Mouse (Mus musculus) heart, postnatal 10 days (tissue): Measurements from ENCODE around the gene Syn3. TPM values are rescaled to one million over a fixed set of nuclear protein-coding genes. Genes with fewer than 3 reads are reported as not detected.
A peak's percentile ranks its signal among the peaks of the same experiment; 100 is the strongest.

ENCODE experiments used
- DNase-seq, 2 experiments: peaks; one replicate each; pipeline ENCODE4 v3.0.0; 2021
- intact Hi-C: fragments of 180-260 bp; cut with DNase I; formaldehyde crosslinking; loops from one replicate; pipeline ENCODE4 v1.15.1; 2025
- total RNA-seq, 2 experiments: library from RNA; stranded (reverse); gene quantifications; 2 replicates each; pipeline ENCODE4 v1.2.3; 2021

The Syn3 gene
- total RNA-seq, 2 experiments from 2014 or later: 0.62 to 0.79 TPM

- DNase-seq: no peak
- intact Hi-C loops: no loop called here
These were observed 427.9 kb downstream of the Syn3 start for GRCm38 (mm10) chr10:86070751-86071150.

GRCm38 (mm10) chr10:86069341-86069740, 429.4 kb downstream of the Syn3 start:
- no peak for DNase-seq
- intact Hi-C loops: loop anchor here (5.0 kb wide), 2 partner anchors 88 to 113 kb away; no protein-coding TSS in a partner anchor

- DNase-seq: no peak
- intact Hi-C loops: loop anchor here (5.0 kb wide), 2 partner anchors 89 to 114 kb away; no protein-coding TSS in a partner anchor
These were observed 430.8 kb downstream of the Syn3 start for GRCm38 (mm10) chr10:86067911-86068310.

- intact Hi-C loops: loop anchor here (5.0 kb wide), 2 partner anchors 91 to 116 kb away; no protein-coding TSS in a partner anchor
- no peak for DNase-seq
These were observed 432.0 kb downstream of the Syn3 start for GRCm38 (mm10) chr10:86066651-86067050.

GRCm38 (mm10) chr10:86065661-86066060, 433.0 kb downstream of the Syn3 start:
- intact Hi-C loops: loop anchor here (1.0 to 5.0 kb wide), 4 partner anchors 92 to 398 kb away; no protein-coding TSS in a partner anchor

GRCm38 (mm10) chr10:86064937-86065336, 433.8 kb downstream of the Syn3 start:
- intact Hi-C loops: loop anchor here (1.0 to 5.0 kb wide), 5 partner anchors 92 to 398 kb away; no protein-coding TSS in a partner anchor
- peak; percentile 89 to 90 for DNase-seq

More at GRCm38 (mm10) chr10:86065661-86066060, 433.0 kb downstream of the Syn3 start:
- no peak for DNase-seq

- DNase-seq: no peak
- intact Hi-C loops: loop anchor here (5.0 kb wide), 1 partner anchor 96 kb away; no protein-coding TSS in a partner anchor
These were observed 435.7 kb downstream of the Syn3 start for GRCm38 (mm10) chr10:86063018-86063384.

GRCm38 (mm10) chr10:86062261-86063017, 436.3 kb downstream of the Syn3 start:
- intact Hi-C loops: loop anchor here (5.0 kb wide), 1 partner anchor 95 kb away; no protein-coding TSS in a partner anchor
- DNase-seq: no peak

GRCm38 (mm10) chr10:86060267-86060666, 438.4 kb downstream of the Syn3 start:
- DNase-seq: no peak
- intact Hi-C loops: loop anchor here (5.0 kb wide), 1 partner anchor 93 kb away; no protein-coding TSS in a partner anchor

- DNase-seq: no peak
- intact Hi-C loops: loop anchor here (2.0 kb wide), 1 partner anchor 35 kb away; no protein-coding TSS in a partner anchor
These were observed 441.0 kb downstream of the Syn3 start for GRCm38 (mm10) chr10:86057712-86058111.

GRCm38 (mm10) chr10:86057286-86057685, 441.4 kb downstream of the Syn3 start:
- intact Hi-C loops: no loop called here
- DNase-seq: no peak

- no peak for DNase-seq
- intact Hi-C loops: no loop called here
These were observed 442.3 kb downstream of the Syn3 start for GRCm38 (mm10) chr10:86056297-86056903.

GRCm38 (mm10) chr10:86052818-86053522, 445.7 kb downstream of the Syn3 start:
- intact Hi-C loops: no loop called here
- no peak for DNase-seq

- intact Hi-C loops: no loop called here
These were observed 448.2 kb downstream of the Syn3 start for GRCm38 (mm10) chr10:86050522-86050921.

GRCm38 (mm10) chr10:86047786-86048185, 450.9 kb downstream of the Syn3 start:
- intact Hi-C loops: no loop called here
- no peak for DNase-seq

More at GRCm38 (mm10) chr10:86050522-86050921, 448.2 kb downstream of the Syn3 start:
- no peak for DNase-seq

- intact Hi-C loops: no loop called here
- no peak for DNase-seq
These were observed 452.3 kb downstream of the Syn3 start for GRCm38 (mm10) chr10:86046371-86046770.

- intact Hi-C loops: no loop called here
- DNase-seq: no peak
These were observed 454.6 kb downstream of the Syn3 start for GRCm38 (mm10) chr10:86044066-86044465.

GRCm38 (mm10) chr10:86043651-86044050, 455.0 kb downstream of the Syn3 start:
- intact Hi-C loops: no loop called here

GRCm38 (mm10) chr10:86034007-86034728, 464.5 kb downstream of the Syn3 start:
- intact Hi-C loops: no loop called here
- no peak for DNase-seq

More at GRCm38 (mm10) chr10:86043651-86044050, 455.0 kb downstream of the Syn3 start:
- DNase-seq: no peak

GRCm38 (mm10) chr10:86032517-86032916, 466.2 kb downstream of the Syn3 start:
- intact Hi-C loops: no loop called here
- no peak for DNase-seq
